Mouse (Mus musculus) fat pad, adult 2 months (tissue): ENCODE results near the gene Guca1b.
"Not testable (repeated sequence)": the region's sequence is repeated elsewhere in the genome, so short reads cannot be mapped to it uniquely, and the experiment has no call there.

ENCODE experiments used
- DNase-seq: peaks from one replicate; pipeline ENCODE4 v3.0.0-alpha.2; 2011; ENCODE audit warnings: low read depth, low spot score; ENCODE audit errors: extremely low read depth

Gene Guca1b

DNA sequence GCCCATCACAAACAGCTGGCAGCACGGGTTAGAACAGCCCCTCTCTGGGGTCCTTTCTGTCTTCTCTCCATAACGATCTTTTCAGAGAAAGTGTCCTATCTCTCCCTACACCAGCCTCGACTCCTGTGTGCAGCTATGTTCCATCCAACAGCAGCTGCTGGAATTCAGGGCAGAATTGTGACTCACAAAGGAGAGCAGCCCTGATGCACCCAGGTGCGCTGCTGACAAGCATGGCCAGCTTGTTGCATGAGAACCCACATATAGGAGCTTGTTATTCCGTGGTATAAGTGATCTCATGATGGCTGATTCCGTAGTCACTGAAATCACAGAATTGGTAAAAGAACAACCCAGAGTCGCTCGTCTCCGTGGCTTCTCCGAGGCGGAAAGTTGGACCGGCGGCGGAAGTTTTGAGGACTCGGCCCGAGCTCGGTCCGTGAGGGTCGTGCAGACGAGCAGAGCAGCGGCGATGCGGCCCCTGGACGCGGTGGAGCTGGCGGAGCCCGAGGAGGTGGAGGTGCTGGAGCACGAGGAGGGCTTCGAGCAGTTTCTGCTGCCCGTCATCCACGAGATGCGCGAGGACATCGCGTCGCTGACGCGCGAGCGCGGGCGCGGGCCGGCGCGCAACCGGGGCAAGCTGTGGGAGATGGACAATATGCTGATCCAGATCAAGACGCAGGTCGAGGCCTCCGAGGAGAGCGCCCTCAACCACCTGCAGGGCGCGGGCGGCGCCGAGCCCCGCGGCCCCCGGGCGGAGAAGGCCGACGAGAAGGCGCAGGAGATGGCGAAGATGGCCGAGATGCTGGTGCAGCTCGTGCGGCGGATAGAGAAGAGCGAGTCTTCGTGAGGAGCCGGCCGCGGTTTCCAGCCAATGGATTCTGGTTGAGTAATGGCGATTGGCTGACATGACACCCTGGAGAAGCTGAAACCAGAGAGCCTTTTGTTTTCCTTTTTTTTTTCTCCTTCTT lies 25.0 kb downstream of the Guca1b start:
- not testable (repeated sequence) for DNase-seq

DNA sequence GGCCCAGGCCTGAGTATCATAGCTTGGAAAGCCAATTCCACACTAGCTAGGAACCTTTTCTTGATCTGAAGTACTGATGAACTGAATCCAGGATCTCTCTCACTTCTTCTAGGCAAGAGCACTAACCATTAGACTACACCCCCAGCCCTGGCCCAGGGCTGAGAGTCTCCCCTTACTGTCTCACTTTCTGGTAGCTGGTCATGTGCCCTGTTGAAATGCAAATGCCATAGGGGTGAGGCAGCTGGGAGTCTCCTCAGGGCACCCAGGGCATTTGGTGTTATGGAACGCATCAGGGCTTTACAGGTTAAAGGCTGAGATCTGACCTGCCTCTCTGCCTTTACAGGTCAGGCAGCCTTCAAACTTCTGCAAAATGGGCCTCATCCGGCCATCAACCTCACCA lies 35.0 kb downstream of the Guca1b start:
- no peak for DNase-seq

- DNase-seq = no peak
Measured at GRCm38 (mm10) chr17:47421566-47421965, 36.4 kb downstream of the Guca1b start.

- not testable (repeated sequence) for DNase-seq
Measured at GRCm38 (mm10) chr17:47422616-47423015, 37.4 kb downstream of the Guca1b start.

GRCm38 (mm10) chr17:47424186-47424585 lies 39.0 kb downstream of the Guca1b start:
- no peak for DNase-seq

DNA sequence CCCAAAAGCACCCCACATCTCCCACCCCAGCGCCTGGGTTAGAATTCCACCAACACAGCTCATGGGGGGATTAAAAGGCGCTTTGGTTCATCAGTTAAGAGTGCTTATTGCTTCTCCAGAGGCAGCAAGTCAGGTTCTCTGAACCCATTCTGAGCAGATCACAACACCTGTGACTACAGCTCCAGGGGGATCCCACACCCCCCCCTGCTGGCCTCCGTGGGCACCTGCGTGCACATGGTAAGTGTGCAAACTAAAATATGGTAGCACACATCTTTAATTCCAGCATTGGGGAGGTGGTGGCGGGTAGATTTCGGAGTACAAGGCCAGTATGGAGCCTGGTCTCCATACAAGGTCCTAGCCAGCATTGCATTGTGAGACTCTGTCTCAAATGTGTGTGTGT lies 42.1 kb downstream of the Guca1b start:
- no peak for DNase-seq

- no peak for DNase-seq
Measured at GRCm38 (mm10) chr17:47428831-47429304, 43.7 kb downstream of the Guca1b start.

DNA sequence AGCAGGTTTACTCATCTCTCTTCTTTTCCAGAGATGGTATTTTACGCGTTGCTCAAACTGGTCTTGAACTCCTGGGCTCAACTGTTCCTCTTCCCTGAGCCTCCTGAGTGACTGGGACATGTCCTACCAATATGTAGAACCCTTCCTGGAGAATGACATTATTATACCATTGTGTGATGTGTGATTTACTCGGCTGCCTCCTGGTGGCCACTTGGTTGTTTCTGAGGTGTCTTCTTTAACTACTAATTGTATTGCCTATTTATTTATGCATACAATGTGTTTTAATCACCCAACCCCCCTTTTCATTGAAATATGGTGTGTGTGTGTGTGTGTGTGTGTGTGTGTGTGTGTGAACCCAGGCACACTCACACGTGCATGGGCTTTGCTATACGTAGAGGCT lies 45.6 kb downstream of the Guca1b start:
- no peak for DNase-seq

GRCm38 (mm10) chr17:47436156-47436906 lies 51.1 kb downstream of the Guca1b start, which contains the start of gene AI661453:
Gene AI661453 (plus strand): TSS chr17:47436615.
- no peak for DNase-seq

GRCm38 (mm10) chr17:47436907-47437547 lies 51.8 kb downstream of the Guca1b start, which contains the start of gene 1700001C19Rik:
Gene 1700001C19Rik (minus strand): TSS chr17:47437376.
- no peak for DNase-seq

DNA sequence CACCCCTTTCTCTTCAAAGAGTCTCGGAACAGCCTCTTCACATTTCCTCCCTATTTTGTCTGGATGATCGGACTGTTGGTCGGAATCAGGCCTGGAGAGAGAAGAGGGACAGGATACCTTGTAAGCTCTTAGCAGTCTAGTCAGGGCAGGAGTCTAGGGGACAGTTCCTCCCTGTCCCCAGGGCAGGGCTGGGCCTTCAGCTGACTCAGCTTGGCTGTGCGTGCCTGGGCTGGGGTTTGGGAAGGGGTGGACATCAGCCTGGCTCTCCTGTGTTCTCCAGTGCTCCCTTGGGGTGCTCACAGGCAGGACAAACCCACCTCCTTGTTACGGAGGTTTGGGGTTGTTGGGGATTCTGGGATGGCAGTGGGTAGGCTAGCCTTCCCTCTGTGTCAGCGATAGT lies 53.4 kb downstream of the Guca1b start:
- no peak for DNase-seq

DNA sequence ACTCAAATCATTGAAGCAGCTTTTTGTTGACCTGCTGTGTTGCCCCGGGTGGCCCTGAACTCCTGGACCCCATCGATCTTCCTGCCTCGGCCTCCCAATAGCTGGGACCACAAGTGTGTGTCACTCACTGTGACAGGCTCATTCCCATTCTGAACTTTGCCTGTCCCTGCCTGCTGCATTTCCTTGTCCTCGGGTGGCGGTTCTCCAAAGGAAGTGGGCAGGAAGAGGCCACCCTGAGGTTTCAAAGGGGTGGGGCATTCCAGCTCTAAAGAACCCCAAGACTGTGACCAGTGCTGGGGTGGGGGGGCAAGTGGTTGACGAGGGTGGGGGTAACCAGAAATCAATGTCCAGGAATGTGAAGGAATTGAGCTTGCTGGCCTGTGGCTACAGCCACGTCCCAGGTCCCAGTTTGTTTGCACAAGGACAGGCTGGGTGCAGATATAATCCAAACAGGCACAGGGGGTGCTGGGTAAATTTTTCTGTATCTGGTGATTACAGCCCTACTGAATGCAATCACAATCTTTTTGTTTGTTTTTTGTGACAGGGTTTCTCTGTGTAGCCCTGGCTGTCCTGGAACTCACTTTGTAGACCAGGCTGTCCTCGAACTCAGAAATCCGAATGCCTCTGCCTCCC lies 54.3 kb downstream of the Guca1b start:
- no peak for DNase-seq

- no peak for DNase-seq
Measured at GRCm38 (mm10) chr17:47440359-47440890, 55.2 kb downstream of the Guca1b start.

DNA sequence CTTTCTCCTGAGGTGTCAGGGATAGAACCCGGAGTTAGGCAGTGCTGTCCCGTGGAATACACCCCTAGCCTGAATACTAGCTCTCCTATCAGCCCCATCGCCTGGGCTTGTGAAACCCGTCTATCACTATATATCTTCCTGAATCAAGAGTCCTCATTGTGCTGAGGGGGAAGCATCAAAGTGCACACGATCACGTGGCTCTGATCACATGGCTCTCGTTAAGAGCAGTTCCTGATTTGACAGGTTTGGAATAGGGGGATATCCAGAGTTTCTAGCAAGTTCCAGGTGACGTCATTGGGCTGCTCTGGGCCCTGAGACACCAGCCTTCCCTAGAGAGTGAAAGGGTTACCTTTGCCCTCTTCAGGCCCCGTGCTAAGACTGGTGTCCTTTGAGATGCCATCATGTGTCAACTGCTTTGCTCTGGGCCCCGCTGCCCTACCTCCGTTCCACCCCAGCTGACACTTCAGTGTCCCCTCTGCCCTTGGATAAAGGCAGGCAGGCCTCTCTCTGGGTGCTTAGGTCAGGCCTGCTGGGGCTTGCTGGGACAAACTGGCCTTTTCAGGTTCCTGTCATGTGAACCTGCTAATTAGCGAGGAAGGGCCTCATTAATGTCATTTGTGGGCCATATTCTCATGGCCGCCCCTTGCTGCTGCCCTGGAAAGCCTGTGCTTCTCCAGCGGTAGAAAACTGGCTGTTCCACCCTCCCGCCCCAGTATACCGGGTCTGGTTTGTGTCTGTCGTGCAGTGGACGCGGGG lies 56.3 kb downstream of the Guca1b start:
- DNase-seq = no peak

GRCm38 (mm10) chr17:47442271-47442670 lies 57.1 kb downstream of the Guca1b start:
- DNase-seq = no peak
